Mouse (Mus musculus) ES-CJ7 (cell line): ENCODE results near the gene Dctpp1.
A peak's percentile ranks its signal among the peaks of the same experiment; 100 is the strongest.
"Not testable (repeated sequence)": the region's sequence is repeated elsewhere in the genome, so short reads cannot be mapped to it uniquely, and the experiment has no call there.

ENCODE experiments used
- DNase-seq: peaks from one replicate; pipeline ENCODE4 v3.0.0; 2011; ENCODE audit warnings: low read depth, low spot score

Gene Dctpp1

GRCm38 (mm10) chr7:127270256-127270655 is 9.7 kb upstream of the Dctpp1 start:
- no peak for DNase-seq

- DNase-seq = no peak
Measured at GRCm38 (mm10) chr7:127263526-127263925, 3.0 kb upstream of the Dctpp1 start.

- no peak for DNase-seq
Measured at GRCm38 (mm10) chr7:127262218-127262961, 1.9 kb upstream of the Dctpp1 start.

GRCm38 (mm10) chr7:127259186-127259905 is 1.2 kb downstream of the Dctpp1 start:
- DNase-seq = peak; percentile 47

GRCm38 (mm10) chr7:127256518-127256917 is 4.0 kb downstream of the Dctpp1 start:
- no peak for DNase-seq

GRCm38 (mm10) chr7:127255965-127256364 is 4.5 kb downstream of the Dctpp1 start:
- DNase-seq = no peak

- DNase-seq = no peak
Measured at GRCm38 (mm10) chr7:127255008-127255407, 5.5 kb downstream of the Dctpp1 start.

- DNase-seq = peak; percentile 99
Measured at GRCm38 (mm10) chr7:127253821-127254769, 6.4 kb downstream of the Dctpp1 start.

- no peak for DNase-seq
Measured at GRCm38 (mm10) chr7:127253341-127253740, 7.2 kb downstream of the Dctpp1 start.

GRCm38 (mm10) chr7:127252414-127252813 is 8.1 kb downstream of the Dctpp1 start:
- peak; percentile 70 for DNase-seq

- not testable (repeated sequence) for DNase-seq
Measured at GRCm38 (mm10) chr7:127250511-127250910, 10.0 kb downstream of the Dctpp1 start.

- no peak for DNase-seq
Measured at GRCm38 (mm10) chr7:127244658-127245510, 15.6 kb downstream of the Dctpp1 start.

- peak; percentile 85 for DNase-seq
Measured at GRCm38 (mm10) chr7:127243870-127244657, 16.4 kb downstream of the Dctpp1 start, which contains the start of gene Zfp771. Gene Zfp771 (plus strand): TSS chr7:127244274.

- DNase-seq = no peak
Measured at GRCm38 (mm10) chr7:127243361-127243867, 17.1 kb downstream of the Dctpp1 start.

GRCm38 (mm10) chr7:127234777-127235176 is 25.7 kb downstream of the Dctpp1 start:
- peak; percentile 41 for DNase-seq

- no peak for DNase-seq
Measured at GRCm38 (mm10) chr7:127233765-127234164, 26.7 kb downstream of the Dctpp1 start.

- DNase-seq = peak; percentile 54
Measured at GRCm38 (mm10) chr7:127233368-127233749, 27.1 kb downstream of the Dctpp1 start.

GRCm38 (mm10) chr7:127232622-127233367 is 27.7 kb downstream of the Dctpp1 start, which contains the start of the genes Zfp553 and Sept1:
Gene Zfp553 (plus strand): TSS chr7:127233061.
Gene Sept1 (minus strand): TSS chr7:127233130.
- peak; percentile 90 for DNase-seq
